Mouse (Mus musculus): Measurements from ENCODE around the gene Zbtb20. TPM values are rescaled to one million over a fixed set of nuclear protein-coding genes. Genes with fewer than 3 reads are reported as not detected.

Zbtb20 gene
- total RNA-seq, 2 experiments from 2014 or later, result 139 to 141 TPM

DNA sequence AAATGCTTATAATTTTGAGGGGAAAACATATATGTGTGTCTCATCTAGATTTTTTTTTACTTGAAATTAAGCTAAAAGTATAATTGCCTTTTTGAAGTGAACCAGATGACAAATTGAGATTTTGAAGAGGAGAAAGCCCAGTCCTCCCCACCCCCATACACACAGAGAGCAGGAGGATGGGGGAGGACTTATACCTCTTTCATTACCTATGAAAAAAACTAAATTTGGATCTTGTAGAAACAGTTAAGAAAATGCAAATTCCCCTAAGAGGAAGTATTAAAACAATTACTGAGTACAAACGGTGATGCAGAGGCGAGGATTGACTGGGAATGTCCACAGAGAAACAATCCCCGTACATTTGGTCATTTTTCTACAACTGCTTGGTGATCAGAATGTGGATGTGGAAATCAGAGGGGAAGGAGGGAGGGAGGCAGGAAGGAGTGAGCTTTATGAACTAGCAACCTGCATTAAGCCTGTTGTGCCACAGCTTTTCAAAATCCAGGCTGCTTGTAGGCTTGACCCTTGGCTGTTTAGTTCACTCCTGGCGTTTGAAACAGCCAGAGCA, 578.8 kb downstream of the Zbtb20 start:
- DNase-seq, result no peak

DNA sequence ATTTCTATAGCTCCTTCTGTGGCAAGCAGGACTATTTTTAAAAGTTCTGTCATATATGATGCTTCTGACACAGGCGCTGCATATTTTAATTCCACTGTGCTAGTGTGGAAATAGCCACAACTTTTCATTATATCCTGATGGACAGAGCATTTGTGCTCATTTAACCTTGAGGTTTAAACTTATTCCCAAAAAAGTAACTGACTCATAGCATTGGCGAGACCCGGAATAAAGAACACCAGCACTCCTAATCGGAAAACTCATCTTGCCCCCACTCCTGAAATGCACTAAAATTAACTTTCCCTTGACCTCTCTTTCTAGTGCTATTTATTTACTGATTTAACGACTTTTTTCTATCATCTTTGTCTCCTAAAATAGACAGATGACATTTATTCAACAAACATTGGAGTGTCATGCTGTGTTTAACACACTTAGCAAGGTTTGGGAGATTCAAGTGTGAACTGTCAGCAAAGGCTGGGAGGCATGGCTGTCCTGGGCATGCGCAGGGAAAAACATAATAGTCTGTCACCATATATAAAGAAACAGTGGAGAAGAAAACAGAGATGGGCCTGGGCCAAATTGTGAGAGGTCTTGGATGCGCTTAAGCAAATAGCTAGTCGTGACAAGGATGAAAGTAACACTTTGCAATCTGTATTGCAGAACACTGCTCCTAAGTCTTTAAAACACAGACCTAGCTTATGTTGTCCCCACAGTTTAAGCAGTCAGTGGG, 580.9 kb downstream of the Zbtb20 start:
- no peak for DNase-seq

- no peak for DNase-seq
Observed at GRCm38 (mm10) chr16:43457814-43458213, 582.1 kb downstream of the Zbtb20 start.

GRCm38 (mm10) chr16:43458726-43459223, 583.1 kb downstream of the Zbtb20 start:
- peak; percentile 45 to 46 for DNase-seq

GRCm38 (mm10) chr16:43461745-43462378, 586.2 kb downstream of the Zbtb20 start:
- DNase-seq, result no peak

DNA sequence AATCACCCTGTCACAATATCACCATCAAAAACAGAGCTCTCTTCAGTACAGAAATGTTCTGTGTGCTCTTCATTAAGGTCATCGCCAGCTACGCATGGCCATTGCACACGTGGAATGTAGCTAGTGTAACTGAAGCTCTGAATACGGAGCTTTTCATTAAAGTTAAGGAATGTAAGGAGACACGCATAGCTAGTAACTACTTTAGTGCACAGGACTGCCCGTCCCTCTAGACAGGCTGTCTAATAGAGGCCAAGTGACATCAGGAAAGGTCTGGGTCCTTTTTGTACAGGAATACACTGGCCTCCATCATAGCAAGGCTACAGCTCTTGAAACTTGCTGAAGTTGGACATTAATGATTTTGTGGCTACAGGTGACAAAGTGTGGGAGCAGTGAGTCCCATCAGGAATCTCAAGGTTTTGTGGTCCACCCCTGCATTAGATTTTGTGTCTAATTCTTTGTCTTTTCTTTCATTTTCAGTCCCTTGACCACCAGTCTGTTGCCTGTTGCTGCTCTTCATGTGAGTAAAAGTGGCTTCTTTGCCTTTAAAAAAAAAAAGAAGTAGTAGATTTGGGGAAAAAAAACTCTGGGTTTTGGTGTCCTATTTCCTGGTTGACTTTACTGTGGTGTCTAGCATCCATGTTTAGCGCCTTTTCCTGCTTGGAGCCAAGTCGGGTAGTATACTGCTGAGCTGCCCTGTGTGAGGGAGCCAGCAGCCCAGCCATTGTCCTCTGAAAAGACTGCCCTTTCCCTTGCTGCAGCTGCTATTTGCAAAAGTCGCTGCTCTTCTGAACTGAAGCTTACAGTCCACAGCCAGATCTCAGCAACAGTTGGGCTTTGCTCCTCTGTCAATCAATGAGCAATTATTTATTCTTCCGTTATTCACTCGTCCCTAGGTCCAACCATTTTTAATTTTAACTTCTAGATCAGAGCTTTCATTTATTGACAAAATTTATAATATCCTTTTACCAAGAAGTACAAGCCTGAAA, 587.1 kb downstream of the Zbtb20 start:
- DNase-seq, result no peak

DNA sequence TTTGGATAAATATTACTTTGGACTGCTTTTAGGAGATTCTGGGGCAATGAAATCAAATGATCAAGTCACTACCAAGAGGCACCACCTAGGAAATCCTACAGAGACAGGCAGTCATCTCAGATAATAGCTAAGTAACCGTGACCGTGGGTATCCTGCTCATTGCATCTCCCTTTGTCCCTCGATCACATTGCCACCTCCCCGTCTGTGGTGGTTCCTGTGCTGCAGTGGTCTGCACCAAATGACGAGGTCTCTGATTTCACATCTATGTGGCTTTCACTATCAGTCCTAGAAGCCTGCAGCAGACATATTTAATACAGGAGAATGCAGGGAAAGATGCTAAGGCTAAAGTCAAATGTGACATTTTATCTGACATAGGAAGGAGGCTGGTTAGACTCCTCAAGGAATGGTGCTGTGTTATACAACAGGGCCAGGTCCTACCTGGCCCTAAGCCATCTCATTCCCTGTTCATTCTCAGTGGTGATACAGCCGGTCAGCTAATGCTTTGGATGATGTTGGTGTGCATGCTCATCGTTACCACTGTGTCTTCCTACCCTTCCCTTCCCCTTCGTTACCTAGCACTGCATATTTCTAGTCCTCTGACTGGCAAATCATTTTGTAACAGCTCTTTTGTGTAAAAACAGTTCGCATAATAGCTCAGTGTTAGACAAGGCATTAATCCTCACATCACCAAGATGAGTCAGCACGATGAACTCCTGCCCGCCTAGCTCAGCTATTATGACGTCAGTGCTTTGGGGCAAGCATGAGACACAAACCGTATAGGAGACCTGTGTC, 588.2 kb downstream of the Zbtb20 start:
- peak; percentile 37 to 68 for DNase-seq

GRCm38 (mm10) chr16:43464476-43465080, 588.9 kb downstream of the Zbtb20 start:
- DNase-seq, result peak; percentile 51 to 59

GRCm38 (mm10) chr16:43465368-43465839, 589.7 kb downstream of the Zbtb20 start:
- DNase-seq, result no peak

GRCm38 (mm10) chr16:43465921-43466748, 590.5 kb downstream of the Zbtb20 start:
- no peak for DNase-seq

DNA sequence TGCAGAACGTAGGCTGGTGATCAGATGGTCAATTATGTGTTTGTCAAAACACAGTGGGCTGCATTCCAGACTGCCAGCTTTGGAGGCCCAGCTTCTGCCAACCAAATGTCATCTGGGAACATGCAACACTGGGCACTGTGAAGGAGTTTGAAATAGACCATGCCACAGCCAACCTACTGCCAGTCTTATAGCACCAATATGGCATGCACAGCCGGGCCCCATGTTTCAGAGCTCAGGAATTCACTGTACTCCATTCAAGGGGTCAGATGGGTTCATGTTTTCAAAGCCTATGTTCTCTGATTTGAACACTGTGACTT, 591.0 kb downstream of the Zbtb20 start:
- DNase-seq, result peak in 1 of 2 experiments; percentile 31

DNA sequence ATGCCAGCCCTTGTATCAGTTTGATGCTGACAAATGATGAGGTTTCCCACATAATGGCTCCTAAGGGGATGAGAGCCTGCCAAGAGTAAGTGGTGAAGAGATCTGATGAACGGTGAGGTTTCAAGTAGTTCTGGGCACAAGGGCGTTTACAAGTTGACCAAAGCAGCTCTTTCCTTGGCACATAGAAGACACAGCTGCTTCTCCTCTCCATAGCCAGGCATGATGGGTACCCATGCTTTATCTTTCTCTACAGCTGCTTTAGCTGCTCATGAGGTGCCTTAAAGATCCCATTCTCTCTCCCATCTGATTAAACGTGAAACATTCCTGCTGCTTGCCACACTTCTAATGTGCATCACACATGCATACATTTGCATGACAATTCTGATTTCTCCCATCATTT, 595.4 kb downstream of the Zbtb20 start:
- no peak for DNase-seq

GRCm38 (mm10) chr16:43474941-43475728, 599.5 kb downstream of the Zbtb20 start:
- peak in 1 of 2 experiments; percentile 20 for DNase-seq

DNA sequence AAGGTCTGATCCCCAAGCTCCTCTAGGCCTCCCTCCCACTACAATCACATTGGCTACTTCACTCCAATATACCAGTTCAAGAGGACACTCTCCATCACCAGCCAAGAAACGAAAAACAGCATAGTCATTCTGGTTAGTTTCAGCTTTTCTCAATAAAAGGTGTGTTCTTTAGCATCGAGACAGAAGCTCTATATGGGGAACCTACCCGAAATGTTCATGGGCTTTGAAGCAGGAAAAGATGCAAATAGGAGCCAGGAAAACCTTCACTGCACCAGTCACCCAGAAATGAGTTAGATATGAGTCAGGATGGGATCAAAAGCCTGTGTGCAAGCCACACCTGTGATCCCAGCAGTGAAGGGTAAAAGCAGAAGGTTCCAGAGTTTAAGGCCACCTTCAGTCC, 601.2 kb downstream of the Zbtb20 start:
- DNase-seq, result no peak

- no peak for DNase-seq
Observed at GRCm38 (mm10) chr16:43478352-43478751, 602.7 kb downstream of the Zbtb20 start.

- DNase-seq, result no peak
Observed at GRCm38 (mm10) chr16:43480532-43480931, 604.9 kb downstream of the Zbtb20 start.

- DNase-seq, result no peak
Observed at GRCm38 (mm10) chr16:43482125-43482524, 606.4 kb downstream of the Zbtb20 start.

GRCm38 (mm10) chr16:43482738-43483137, 607.1 kb downstream of the Zbtb20 start:
- no peak for DNase-seq

DNA sequence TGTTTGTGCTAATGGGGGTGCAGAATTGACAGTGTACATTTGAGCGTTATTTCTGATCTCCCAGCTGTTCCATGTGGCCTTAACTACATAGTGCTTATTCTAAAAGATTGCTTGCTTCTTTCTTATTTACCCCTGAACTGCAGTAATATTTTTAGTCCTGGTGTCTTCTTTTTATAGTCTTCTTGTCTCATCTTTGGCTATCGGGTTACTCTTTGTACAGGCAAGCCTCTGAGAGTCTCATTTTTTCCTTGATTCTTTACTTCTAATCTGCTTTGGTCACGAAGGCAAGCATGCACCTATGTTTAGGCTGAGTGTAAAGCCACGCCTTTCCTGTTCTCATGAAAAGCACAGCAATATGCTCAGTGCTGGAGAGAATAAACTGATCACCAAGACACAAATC, 608.7 kb downstream of the Zbtb20 start:
- no peak for DNase-seq

All from adrenal gland, postnatal 36 days (tissue).